Mouse (Mus musculus) R1 (cell line): ENCODE measurements around the gene Map3k11.

ENCODE experiments used
- DNase-seq: peaks from one replicate; pipeline ENCODE4 v3.0.0-alpha.2; 2018; ENCODE audit warnings: low read depth, low spot score

Map3k11 gene

DNA sequence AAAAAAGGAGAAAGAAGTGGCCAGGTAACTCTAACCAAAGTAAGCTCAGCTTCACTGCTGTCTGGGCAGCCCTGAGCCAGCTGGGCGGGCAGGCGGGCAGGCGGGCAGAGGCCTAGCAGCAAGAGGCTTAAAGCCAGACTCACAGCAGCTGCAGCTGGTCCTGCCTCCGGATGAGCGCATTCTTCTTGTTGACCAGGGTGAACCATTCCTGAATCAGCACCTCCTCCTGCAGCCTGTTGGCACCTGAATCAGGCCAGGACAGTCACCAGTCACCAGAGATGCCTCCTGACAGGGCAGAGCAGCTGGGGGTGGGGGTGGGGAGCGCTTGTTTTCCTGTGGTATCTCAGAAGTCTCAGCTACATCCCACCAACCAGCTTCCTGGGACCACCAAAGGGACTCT is 21.5 kb downstream of the Map3k11 start:
- DNase-seq = no peak

GRCm38 (mm10) chr19:5710581-5710980 is 22.0 kb downstream of the Map3k11 start:
- DNase-seq = no peak

DNA sequence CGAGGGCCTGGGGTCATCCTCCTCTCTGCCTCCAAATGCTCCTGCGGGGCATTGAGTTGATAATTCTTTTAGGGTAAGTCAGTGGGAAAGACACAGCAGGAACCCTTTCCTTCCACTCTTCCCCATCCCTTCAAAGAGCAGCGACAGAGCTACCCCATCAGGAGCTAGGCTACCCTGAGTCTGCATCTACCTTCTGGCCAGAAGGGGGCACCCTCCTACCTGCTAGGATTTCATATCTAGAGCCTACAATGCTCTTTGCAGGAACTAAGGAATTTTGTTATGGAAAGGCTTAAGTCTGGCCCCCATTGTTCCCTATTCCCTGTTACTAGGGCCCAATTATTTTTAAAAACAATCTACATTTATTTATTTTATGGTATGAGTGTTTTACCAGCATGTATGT is 22.7 kb downstream of the Map3k11 start:
- DNase-seq = peak; percentile 82

GRCm38 (mm10) chr19:5711907-5712460 is 23.4 kb downstream of the Map3k11 start:
- no peak for DNase-seq

DNA sequence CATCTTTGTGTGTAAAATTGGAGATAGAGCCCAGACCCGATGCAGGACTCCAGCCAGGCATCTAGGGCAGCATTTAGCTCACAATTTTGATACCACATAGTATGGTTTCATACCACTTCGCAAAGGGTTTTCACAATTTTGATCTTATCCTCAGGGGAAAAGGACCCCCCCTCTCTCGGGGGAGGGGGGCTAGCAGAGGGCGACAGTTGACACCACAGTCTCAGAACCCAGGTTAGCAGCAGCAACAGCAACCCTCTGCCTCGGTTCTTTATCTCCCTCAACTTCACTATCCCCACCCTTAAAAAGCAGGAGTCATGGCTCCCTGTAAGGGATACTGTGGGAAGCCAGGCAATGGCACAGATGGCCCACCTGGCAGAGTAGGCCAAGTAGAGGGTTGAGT is 24.7 kb downstream of the Map3k11 start:
- no peak for DNase-seq

- DNase-seq = peak; percentile 85
Observed at GRCm38 (mm10) chr19:5713730-5714129, 25.2 kb downstream of the Map3k11 start.

DNA sequence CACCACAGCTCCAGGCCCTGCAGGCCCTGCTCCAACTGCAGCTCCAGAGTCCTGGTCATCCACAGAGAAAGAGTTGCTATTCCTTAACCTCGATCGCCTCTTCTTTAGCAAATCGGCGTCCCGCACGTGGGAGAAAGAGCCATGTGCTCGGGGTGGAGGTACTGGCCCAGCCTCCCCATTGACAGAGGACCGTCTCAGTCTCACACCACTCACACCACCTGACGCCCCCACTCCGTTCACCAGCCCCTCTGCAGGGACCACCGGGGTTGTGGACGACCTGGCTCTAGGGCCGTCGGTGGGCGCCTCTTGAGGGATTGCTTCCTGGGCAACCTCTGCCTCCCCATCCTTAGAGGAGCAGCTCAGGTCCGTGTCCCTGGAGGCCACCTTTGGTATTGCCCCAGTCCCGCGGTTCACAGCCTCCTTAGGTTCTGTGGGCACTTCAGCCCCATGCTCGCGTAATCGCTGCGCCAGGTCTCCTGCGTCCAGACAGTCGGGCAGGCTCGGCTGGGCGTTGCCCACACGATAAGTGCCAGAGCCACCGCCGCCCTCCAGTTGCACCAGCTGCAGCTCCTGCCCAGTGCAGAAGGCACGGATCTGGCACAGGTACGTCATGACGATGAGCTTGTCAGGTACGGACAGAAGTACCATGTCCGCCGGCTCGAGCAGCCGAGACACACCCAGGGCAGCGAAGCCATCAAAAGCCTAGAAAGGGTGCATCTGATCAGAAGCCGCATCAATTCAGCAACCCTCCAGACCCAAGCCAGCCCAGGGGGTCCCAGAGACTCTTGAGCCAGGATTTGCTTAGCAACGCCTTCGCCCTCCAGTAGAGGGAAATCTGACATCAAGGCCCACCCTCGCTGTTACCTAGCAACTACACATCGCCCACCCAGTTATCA is 27.5 kb downstream of the Map3k11 start:
- DNase-seq = peak; percentile 80

GRCm38 (mm10) chr19:5716955-5717354 is 28.4 kb downstream of the Map3k11 start:
- no peak for DNase-seq

- DNase-seq = no peak
Observed at GRCm38 (mm10) chr19:5721233-5721632, 32.7 kb downstream of the Map3k11 start.

- DNase-seq = no peak
Observed at GRCm38 (mm10) chr19:5722848-5723425, 34.4 kb downstream of the Map3k11 start.

- no peak for DNase-seq
Observed at GRCm38 (mm10) chr19:5723934-5724548, 35.5 kb downstream of the Map3k11 start.

- DNase-seq = no peak
Observed at GRCm38 (mm10) chr19:5724549-5724941, 36.0 kb downstream of the Map3k11 start.

GRCm38 (mm10) chr19:5725029-5725707 is 36.6 kb downstream of the Map3k11 start:
- DNase-seq = no peak

- DNase-seq = peak; percentile 54
Observed at GRCm38 (mm10) chr19:5725767-5726515, 37.4 kb downstream of the Map3k11 start, which contains the start of gene Ehbp1l1. Gene Ehbp1l1 (minus strand): TSS chr19:5726317.

GRCm38 (mm10) chr19:5726961-5727578 is 38.5 kb downstream of the Map3k11 start:
- DNase-seq = no peak

- peak; percentile 89 for DNase-seq
Observed at GRCm38 (mm10) chr19:5727701-5728100, 39.2 kb downstream of the Map3k11 start.

DNA sequence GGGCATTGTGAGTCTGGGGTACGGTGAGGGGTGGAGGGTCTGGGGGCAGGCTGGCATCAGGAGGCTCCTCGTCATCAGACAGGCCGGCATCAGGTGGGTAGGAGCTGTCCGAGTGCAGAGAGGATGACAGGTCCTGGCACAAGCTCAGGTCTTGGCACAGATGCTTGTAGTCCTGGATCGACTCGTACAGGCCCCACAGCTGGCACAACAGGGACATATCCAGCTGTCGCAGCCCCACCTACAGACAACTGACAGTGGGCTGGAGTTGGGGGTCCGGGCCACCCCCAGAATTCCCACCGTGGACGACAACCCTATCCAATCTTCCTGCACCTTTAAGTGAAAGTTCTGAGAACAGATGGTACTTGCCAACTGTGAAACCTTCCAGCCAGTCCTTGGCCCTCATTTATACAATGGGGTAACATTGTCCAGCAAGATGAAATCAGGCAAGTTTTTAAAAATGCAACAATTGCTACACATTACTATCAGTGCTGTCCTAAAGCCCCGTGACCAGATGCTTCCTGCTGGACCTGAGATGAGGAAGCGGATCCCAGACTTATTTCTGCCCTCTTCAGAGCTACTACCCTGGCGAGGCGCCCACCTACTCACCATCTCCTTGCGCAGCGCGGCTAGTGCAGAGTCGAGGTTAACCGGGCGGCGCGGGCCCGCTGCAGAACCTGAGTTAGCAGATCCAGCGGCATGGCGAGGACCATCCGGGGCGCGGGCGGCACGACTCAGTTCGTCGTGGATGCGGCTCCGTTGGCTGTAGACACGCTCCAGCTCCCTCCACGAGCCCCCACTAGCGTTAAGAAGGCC is 40.3 kb downstream of the Map3k11 start:
- no peak for DNase-seq

GRCm38 (mm10) chr19:5729444-5729815 is 40.9 kb downstream of the Map3k11 start, which contains the start of gene Fam89b:
Gene Fam89b (minus strand): TSS chr19:5729653.
- peak; percentile 89 for DNase-seq

GRCm38 (mm10) chr19:5730314-5731186 is 42.0 kb downstream of the Map3k11 start:
- DNase-seq = no peak
